Mouse (Mus musculus): ENCODE measurements around the gene Rgn.

GRCm38 (mm10) chrX:20520290-20520939 lies 29.2 kb upstream of the Rgn start:
- TF ChIP-seq EP300 (IDR thresholded peaks at IDR 0.05) (no peak), CTCF (IDR thresholded peaks at IDR 0.05) (no peak)

All from lung, postnatal 0 days (tissue).